Mouse (Mus musculus): ENCODE results near the gene Ccdc13. TPM values are rescaled to one million over a fixed set of nuclear protein-coding genes. Genes with fewer than 3 reads are reported as not detected.

The Ccdc13 gene
- total and polyA plus RNA-seq, 3 experiments = 0.25 TPM; not detected in 2

GRCm38 (mm10) chr9:121786359-121786758 is 52.9 kb downstream of the Ccdc13 start:
- Histone ChIP-seq H3K79me2 (replicated peaks; ENCODE audit: control insufficient read depth, extremely low read depth, insufficient read depth, poor library complexity, severe bottlenecking) (no peaks in the 10 kb centered on the region), H3K27me3 (replicated peaks) (peaks cover 90% of the 10 kb centered on the region), H3K4me3 (replicated peaks in 1 of 3; ENCODE audit: low read depth in 2 of 3, low read length in 2 of 3, poor library complexity in 1 of 3) (no peak overlapping the region), H3K27ac (ENCODE audit: insufficient read depth, low read depth) (no peak overlapping the region), H3K4me2 (ENCODE audit: insufficient read depth, low read depth, poor library complexity, severe bottlenecking) (no peak overlapping the region), H3K4me1 (ENCODE audit: control insufficient read depth in 1 of 2, insufficient read depth in 2 of 2) (peaks cover 0 to 4% of the 10 kb centered on the region in 2 experiments; a peak in 1 of 4 replicates), H3K9me3 (replicated peaks; ENCODE audit: low read length) (no peaks in the 10 kb centered on the region), H3K9ac (ENCODE audit: insufficient read depth, low read depth) (no peak overlapping the region), H3K36me3 (replicated peaks in 1 of 2; ENCODE audit: control insufficient read depth in 1 of 2, insufficient read depth in 1 of 2, low read length in 1 of 2) (no peaks in the 10 kb centered on the region)
- no peak for DNase-seq (ENCODE audit: extremely low read depth)
- dilution Hi-C loops (cut with MboI; ENCODE audit: extremely low pct_ligation_motif_present, extremely low pct_unique_long_range_greater_than_20kb, low sequenced_read_pairs) (no loop called here), in situ Hi-C loops (cut with MboI; ENCODE audit: low pct_ligation_motif_present, low pct_unique_long_range_greater_than_20kb, low sequenced_read_pairs) (no loop called here)
- TF ChIP-seq RCOR1 (conservative IDR thresholded peaks at IDR 0.05; ENCODE audit: low read depth, low read length) = no peak
- TF ChIP-seq POLR2AphosphoS2 (IDR thresholded peaks at IDR 0.05; ENCODE audit: low read depth, low read length) = no peak
- no peak for TF ChIP-seq ZNF384 (IDR thresholded peaks at IDR 0.05; ENCODE audit: low read depth, low read length)
- no peak for TF ChIP-seq JUN (IDR thresholded peaks at IDR 0.05; ENCODE audit: insufficient read depth, low read depth, low read length)
- no peak for TF ChIP-seq ETS1 (conservative IDR thresholded peaks at IDR 0.05; ENCODE audit: low read depth, low read length)
- no peak for TF ChIP-seq ZC3H11A (IDR thresholded peaks at IDR 0.05; ENCODE audit: low read depth, low read length)
- no peak for TF ChIP-seq MAFK (IDR thresholded peaks at IDR 0.05; ENCODE audit: insufficient replicate concordance, low read length)
- TF ChIP-seq SMC3 (IDR thresholded peaks at IDR 0.05; ENCODE audit: low read depth, low read length) = no peak
- TF ChIP-seq EP300 (IDR thresholded peaks at IDR 0.05; ENCODE audit: low read length) = no peak
- TF ChIP-seq BHLHE40 (IDR thresholded peaks at IDR 0.05; ENCODE audit: low read depth, low read length) = no peak
- TF ChIP-seq UBTF (IDR thresholded peaks at IDR 0.05; ENCODE audit: low read depth, low read length) = no peak
- TF ChIP-seq GABPA (IDR thresholded peaks at IDR 0.05; ENCODE audit: insufficient replicate concordance, low read depth, low read length) = no peak
- no peak for TF ChIP-seq NELFE (IDR thresholded peaks at IDR 0.05; ENCODE audit: low read depth, low read length)
- no peak for TF ChIP-seq USF2 (conservative IDR thresholded peaks at IDR 0.05; ENCODE audit: low read depth, low read length)
- no peak for TF ChIP-seq IRF4 (IDR thresholded peaks at IDR 0.05; ENCODE audit: low read depth, low read length)
- TF ChIP-seq PAX5 (IDR thresholded peaks at IDR 0.05; ENCODE audit: low read length) = no peak
- no peak for TF ChIP-seq TCF12 (IDR thresholded peaks at IDR 0.05; ENCODE audit: low read depth, low read length)

- H3K79me2 ChIP-seq (replicated peaks; ENCODE audit: control insufficient read depth, extremely low read depth, insufficient read depth, poor library complexity, severe bottlenecking) = no peaks in the 10 kb centered on the region
- no peak overlapping the region for H3K27ac ChIP-seq (ENCODE audit: insufficient read depth, low read depth)
- peaks cover 84% of the 10 kb centered on the region for H3K27me3 ChIP-seq (replicated peaks)
- no peak overlapping the region for H3K4me3 ChIP-seq (replicated peaks in 1 of 3; ENCODE audit: low read depth in 2 of 3, low read length in 2 of 3, poor library complexity in 1 of 3)
- no peak overlapping the region for H3K9ac ChIP-seq (ENCODE audit: insufficient read depth, low read depth)
- in situ Hi-C loops (cut with MboI; ENCODE audit: low pct_ligation_motif_present, low pct_unique_long_range_greater_than_20kb, low sequenced_read_pairs) (no loop called here), dilution Hi-C loops (cut with MboI; ENCODE audit: extremely low pct_ligation_motif_present, extremely low pct_unique_long_range_greater_than_20kb, low sequenced_read_pairs) (no loop called here)
- peaks cover 0 to 4% of the 10 kb centered on the region in 2 experiments; a peak in 1 of 4 replicates for H3K4me1 ChIP-seq (ENCODE audit: control insufficient read depth in 1 of 2, insufficient read depth in 2 of 2)
- no peak overlapping the region for H3K4me2 ChIP-seq (ENCODE audit: insufficient read depth, low read depth, poor library complexity, severe bottlenecking)
- no peaks in the 10 kb centered on the region for H3K36me3 ChIP-seq (replicated peaks in 1 of 2; ENCODE audit: control insufficient read depth in 1 of 2, insufficient read depth in 1 of 2, low read length in 1 of 2)
- DNase-seq (ENCODE audit: extremely low read depth) = no peak
- TF ChIP-seq NELFE (IDR thresholded peaks at IDR 0.05; ENCODE audit: low read depth, low read length) = no peak
- TF ChIP-seq IRF4 (IDR thresholded peaks at IDR 0.05; ENCODE audit: low read depth, low read length) = no peak
- no peak for TF ChIP-seq USF2 (conservative IDR thresholded peaks at IDR 0.05; ENCODE audit: low read depth, low read length)
- no peak for TF ChIP-seq ZC3H11A (IDR thresholded peaks at IDR 0.05; ENCODE audit: low read depth, low read length)
- TF ChIP-seq SMC3 (IDR thresholded peaks at IDR 0.05; ENCODE audit: low read depth, low read length) = no peak
- TF ChIP-seq ELF1 (IDR thresholded peaks at IDR 0.05; ENCODE audit: low read depth, low read length) = no peak
- TF ChIP-seq POLR2A (IDR thresholded peaks at IDR 0.05; ENCODE audit: low read depth, low read length) = no peak
- no peak for TF ChIP-seq NRF1 (IDR thresholded peaks at IDR 0.05; ENCODE audit: low read depth, low read length)
- no peaks in the 10 kb centered on the region for H3K9me3 ChIP-seq (replicated peaks; ENCODE audit: low read length)
These were observed 54.0 kb downstream of the Ccdc13 start for GRCm38 (mm10) chr9:121785261-121785660.
